Mouse (Mus musculus) liver, adult 2 months (tissue): ENCODE results near the gene R3hdml.
"Not testable (repeated sequence)": the region's sequence is repeated elsewhere in the genome, so short reads cannot be mapped to it uniquely, and the experiment has no call there.

Experiments used
- CTCF ChIP-seq: fragments of 200-500 bp; IDR thresholded peaks from 2 replicates; pipeline ENCODE4 v1.5.1; 2011; ENCODE audit warnings: low read depth, low read length, control low read depth
- POLR2A ChIP-seq: fragments of 200-500 bp; IDR thresholded peaks from 2 replicates; pipeline ENCODE4 v1.6.1; 2011; ENCODE audit warnings: low read length, control low read depth; ENCODE audit not compliant: insufficient read depth; ENCODE audit errors: extremely low read depth

GRCm38 (mm10) chr2:163461307-163461706, 30.8 kb upstream of the R3hdml start:
- not testable (repeated sequence) for TF ChIP-seq POLR2A, CTCF
